Mouse (Mus musculus): Measurements from ENCODE around the gene Me3. TPM values are rescaled to one million over a fixed set of nuclear protein-coding genes. Genes with fewer than 3 reads are reported as not detected.

The Me3 gene
- polyA plus RNA-seq (2016; fragmentation: Nextera tagmentation; extraction: Ambion mirVana) = 2.7 and 3.8 TPM in 2 replicates

DNA sequence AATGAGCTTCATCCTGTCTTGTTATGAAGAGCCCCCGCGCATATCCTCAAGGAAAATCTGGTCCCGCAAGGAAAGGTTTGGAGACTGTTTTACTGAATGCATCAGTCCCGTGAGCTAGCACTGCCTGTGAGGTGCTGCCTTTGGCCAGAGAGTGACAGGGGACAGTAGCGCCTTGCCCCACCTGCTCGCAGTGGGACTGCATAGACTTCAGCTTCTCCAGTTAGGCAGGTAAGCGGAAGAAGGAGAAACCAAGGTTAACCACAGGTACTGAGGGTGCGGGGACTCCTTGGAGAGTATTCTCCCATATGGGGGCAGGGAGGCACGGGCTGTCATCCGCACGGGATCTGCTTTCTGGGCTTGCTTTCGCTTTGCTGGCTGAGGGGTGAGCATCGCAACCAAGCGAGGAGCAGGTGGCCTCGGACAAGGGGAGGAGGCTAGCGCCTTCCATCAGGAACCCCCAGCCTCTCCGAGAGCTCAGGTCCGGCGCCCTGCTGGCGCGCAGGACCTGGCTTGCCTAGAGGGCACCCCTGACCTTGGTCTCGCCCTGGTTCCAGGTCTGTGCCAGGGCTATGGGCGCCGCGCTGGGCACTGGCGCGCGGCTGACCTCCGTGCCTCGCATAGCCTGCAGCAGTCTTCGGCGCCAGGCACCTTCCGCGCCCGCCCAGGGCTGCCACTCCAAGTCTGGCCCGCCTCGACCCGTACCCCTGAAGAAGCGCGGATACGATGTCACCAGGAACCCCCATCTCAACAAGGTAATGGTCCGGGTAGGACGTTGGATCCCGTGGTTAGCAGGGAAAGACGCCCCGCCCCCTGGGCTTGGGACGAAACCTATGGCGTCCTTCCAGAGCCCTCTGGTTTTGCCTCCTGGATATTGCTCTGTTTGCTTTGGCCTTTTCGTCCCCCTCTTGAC lies at the start of gene Me3:
TSS of gene Me3 (plus strand) at position 51 of the 910 bp plus-strand sequence.
- no peaks in the 10 kb centered on the region for H3K27me3 ChIP-seq (replicated peaks)
- H3K4me1 ChIP-seq (replicated peaks) = peaks cover 16% of the 10 kb centered on the region
- peak within 1 kb of the TSS; percentile 67 for H3K4me3 ChIP-seq
- WGBS = 7% methylated on average over 49 of the region's 49 CpGs
- no peak within 1 kb of the TSS for H3K27ac ChIP-seq (ENCODE audit: poor library complexity, severe bottlenecking)
- peak within 1 kb of the TSS; percentile 77 for H3K9ac ChIP-seq
- no peaks in the 10 kb centered on the region for H3K36me3 ChIP-seq
- H3K9me3 ChIP-seq (replicated peaks) = no peaks in the 10 kb centered on the region
- peak; percentile 77 for ATAC-seq (ENCODE audit: insufficient number of reproducible peaks, low FRiP score)
- H3K4me2 ChIP-seq = peak within 1 kb of the TSS; percentile 90

DNA sequence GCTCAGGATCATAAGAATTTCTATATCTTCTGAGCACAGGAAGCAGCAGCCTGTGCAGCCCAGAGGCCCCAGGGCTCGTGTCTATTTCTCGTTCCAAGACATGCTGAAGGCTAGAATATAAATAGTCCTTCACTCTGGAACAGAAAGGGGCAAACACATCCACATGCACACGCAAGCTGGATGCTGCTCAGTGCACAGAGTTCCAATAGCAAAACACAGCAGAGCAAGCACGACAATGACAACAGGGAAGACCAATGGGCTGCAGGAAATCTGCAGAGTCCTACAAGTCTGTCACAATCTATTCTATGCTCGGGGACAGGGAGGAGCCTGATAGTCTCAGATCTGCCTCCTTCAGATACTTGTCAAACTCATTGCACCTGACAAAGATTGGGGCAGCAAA lies 42.2 kb upstream of the Me3 start:
- WGBS = 32% methylated on average over 5 of the region's 5 CpGs
- no peak overlapping the region for H3K4me3 ChIP-seq

DNA sequence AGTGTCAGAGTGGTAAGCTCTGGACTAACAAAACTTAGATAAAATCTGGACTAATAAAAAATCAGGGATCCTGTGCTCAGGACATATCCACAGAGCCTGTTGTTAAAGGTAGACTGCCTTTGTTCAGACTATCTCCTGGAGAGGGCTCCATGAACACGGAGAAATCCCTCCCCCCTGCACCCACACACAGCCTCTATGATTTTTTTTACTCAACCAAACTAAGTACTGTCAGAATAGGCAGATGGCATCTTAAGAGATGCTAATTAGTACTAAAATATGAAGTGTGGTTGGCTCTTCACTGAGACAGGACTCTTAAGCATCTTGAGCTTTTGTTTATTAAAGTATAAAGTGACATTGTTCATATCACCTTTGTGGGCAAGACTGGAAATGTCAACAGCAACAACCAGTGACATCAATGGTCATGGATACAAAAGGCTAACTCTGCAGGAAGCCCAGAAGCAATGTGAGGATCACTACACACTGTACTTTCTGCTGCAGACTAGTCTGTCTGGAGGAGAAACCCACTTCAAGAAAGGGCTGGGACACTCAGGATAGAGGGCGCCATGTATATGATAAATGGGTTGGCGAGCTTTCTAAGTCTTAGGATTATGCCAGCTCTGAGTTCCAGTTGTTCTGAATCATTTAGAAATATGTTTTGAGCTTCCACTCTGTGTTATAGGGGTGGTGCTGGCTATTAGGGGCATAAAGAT lies 41.5 kb upstream of the Me3 start:
- H3K4me3 ChIP-seq = no peak overlapping the region
- H3K9ac ChIP-seq = no peak overlapping the region
- 81% methylated on average over 3 of the region's 3 CpGs for WGBS
- no peaks in the 10 kb centered on the region for H3K9me3 ChIP-seq (replicated peaks)
- H3K4me1 ChIP-seq (replicated peaks) = peaks cover 9% of the 10 kb centered on the region
- no peak overlapping the region for H3K27ac ChIP-seq (ENCODE audit: poor library complexity, severe bottlenecking)
- no peak for ATAC-seq (ENCODE audit: insufficient number of reproducible peaks, low FRiP score)
- no peaks in the 10 kb centered on the region for H3K27me3 ChIP-seq (replicated peaks)
- H3K4me2 ChIP-seq = no peak overlapping the region
- no peaks in the 10 kb centered on the region for H3K36me3 ChIP-seq

More for the DNA sequence above, 42.2 kb upstream of the Me3 start:
- no peaks in the 10 kb centered on the region for H3K9me3 ChIP-seq (replicated peaks)
- H3K4me2 ChIP-seq = no peak overlapping the region; the same call in 1 of the 2 replicates
- H3K4me1 ChIP-seq (replicated peaks) = peaks cover 9% of the 10 kb centered on the region
- H3K9ac ChIP-seq = no peak overlapping the region
- ATAC-seq (ENCODE audit: insufficient number of reproducible peaks, low FRiP score) = no peak
- no peaks in the 10 kb centered on the region for H3K27me3 ChIP-seq (replicated peaks)
- H3K36me3 ChIP-seq = no peaks in the 10 kb centered on the region
- H3K27ac ChIP-seq (ENCODE audit: poor library complexity, severe bottlenecking) = no peak overlapping the region

DNA sequence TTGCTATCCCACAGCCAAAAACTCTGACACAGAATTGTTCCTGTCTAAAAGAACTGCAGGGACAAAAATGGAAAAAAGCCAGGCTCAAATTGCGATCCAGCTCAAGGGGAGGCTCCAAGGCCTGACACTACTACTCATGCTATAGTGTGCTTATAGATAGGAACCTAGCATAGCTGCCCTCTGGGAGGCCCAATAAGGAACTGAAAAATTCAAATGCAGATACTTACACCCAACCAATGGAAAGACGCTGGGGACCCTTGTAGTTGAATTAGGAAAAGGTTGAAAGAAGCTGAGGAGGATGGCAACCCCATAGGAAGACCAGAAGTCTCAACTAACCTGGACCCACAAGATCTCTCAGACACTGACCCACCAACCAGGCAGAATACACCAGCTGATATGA lies 36.4 kb upstream of the Me3 start:
- ATAC-seq (ENCODE audit: insufficient number of reproducible peaks, low FRiP score) = no peak
- Histone ChIP-seq H3K4me2 (no peak overlapping the region), H3K27me3 (replicated peaks) (no peaks in the 10 kb centered on the region), H3K9ac (no peak overlapping the region), H3K27ac (ENCODE audit: poor library complexity, severe bottlenecking) (no peak overlapping the region), H3K9me3 (replicated peaks) (no peaks in the 10 kb centered on the region), H3K4me1 (replicated peaks) (peaks cover 11% of the 10 kb centered on the region), H3K36me3 (no peaks in the 10 kb centered on the region), H3K4me3 (no peak overlapping the region)
- WGBS = 78% methylated on average over 2 of the region's 2 CpGs

DNA sequence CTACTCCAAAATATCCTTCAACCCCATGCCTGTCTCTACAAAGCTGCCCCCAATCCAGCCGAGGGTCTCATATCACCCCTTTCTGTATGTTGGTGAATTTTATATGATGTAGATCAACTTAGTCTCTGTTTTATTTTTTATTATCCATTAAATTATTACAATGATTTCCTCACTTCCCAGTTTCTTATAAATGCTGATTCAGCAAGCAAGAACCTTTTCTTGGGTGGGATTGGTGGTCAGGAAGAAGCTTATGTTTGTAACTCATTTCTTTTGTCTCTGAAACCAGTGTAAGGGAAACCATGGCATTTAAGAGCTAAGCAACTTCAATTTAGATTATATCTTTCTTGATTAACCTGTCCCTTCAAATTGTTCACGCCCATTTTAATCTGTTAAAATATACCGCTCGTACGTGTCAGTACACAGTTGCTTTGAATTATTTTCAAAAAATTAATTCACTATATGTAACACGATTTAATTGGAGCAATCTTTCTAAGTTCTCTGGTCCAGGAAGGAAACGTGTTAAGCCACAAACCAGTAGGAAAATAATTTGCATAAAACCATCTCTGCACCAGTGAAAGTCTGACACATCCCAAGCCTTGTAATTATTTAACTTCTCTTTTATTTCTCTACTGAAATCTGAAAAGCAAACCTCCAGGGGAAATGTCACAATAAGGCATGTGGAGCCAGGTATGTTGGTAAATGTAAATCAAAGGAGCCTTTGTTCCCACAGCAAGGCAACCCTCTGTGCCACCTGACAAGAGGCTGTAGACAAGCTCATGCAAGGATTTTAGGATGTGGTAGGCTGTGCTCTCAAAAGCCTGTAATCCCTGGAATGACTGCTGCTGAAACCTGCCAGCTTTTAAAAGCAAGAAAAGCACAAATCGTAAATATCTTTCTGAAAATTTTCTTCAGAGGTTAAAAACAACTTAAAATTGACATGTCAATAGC lies 26.3 kb upstream of the Me3 start:
- Histone ChIP-seq H3K27me3 (replicated peaks) (no peaks in the 10 kb centered on the region), H3K4me1 (replicated peaks) (no peaks in the 10 kb centered on the region), H3K9me3 (replicated peaks) (0 out of 2 replicates have a peak, but pooled peaks cover 2% of the 10 kb centered on the region), H3K4me2 (no peak overlapping the region), H3K4me3 (no peak overlapping the region), H3K27ac (ENCODE audit: poor library complexity, severe bottlenecking) (no peak overlapping the region), H3K36me3 (no peaks in the 10 kb centered on the region), H3K9ac (no peak overlapping the region)
- ATAC-seq (ENCODE audit: insufficient number of reproducible peaks, low FRiP score) = no peak
- 78% methylated on average over 8 of the region's 8 CpGs for WGBS

DNA sequence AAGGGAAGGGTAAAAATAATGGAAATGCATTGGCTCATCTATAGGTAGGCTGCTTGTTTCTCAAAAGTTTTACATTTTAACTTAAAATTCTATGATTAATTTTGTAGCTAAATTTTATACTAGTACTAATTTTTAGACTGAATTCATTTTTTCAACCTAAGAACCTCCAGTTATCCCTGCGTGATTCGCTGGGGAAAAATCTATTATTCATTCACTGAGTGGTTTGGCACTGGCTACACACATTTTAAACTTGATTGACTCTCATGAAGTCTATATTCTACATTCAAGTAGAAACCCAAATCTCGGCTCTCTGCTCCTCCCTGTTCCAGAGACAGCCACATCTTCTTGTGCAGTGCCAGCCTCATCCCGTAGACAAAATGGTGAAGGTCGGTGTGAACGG lies 24.9 kb upstream of the Me3 start:
- 89% methylated on average over 6 of the region's 6 CpGs for WGBS
- no peak for ATAC-seq (ENCODE audit: insufficient number of reproducible peaks, low FRiP score)
- no peak overlapping the region for H3K4me3 ChIP-seq

DNA sequence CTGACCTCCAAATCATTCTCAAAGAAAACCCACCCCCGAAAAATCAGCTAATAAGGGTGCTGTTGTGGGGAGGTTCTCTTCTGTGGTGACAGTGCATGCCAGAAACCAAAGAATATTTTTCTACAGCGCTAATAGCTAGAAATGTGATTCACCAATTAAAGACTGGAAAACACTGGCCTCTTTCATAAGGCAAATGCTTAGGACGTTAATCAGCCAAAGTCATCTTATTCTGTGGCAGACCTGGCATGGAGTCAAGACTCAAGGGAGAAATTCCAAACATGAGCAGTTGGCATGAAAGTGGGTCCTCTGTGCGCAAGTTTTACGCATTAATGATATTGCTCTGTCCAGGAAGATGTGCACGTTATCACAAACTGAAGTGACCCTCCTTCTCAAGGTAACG lies 21.0 kb upstream of the Me3 start:
- H3K9ac ChIP-seq = no peak overlapping the region
- H3K4me2 ChIP-seq = no peak overlapping the region
- ATAC-seq (ENCODE audit: insufficient number of reproducible peaks, low FRiP score) = no peak
- 78% methylated on average over 7 of the region's 7 CpGs for WGBS
- H3K36me3 ChIP-seq = no peaks in the 10 kb centered on the region
- H3K27ac ChIP-seq (ENCODE audit: poor library complexity, severe bottlenecking) = no peak overlapping the region
- H3K4me1 ChIP-seq (replicated peaks) = no peaks in the 10 kb centered on the region; the same call in 1 of the 2 replicates
- H3K27me3 ChIP-seq (replicated peaks) = no peaks in the 10 kb centered on the region
- H3K9me3 ChIP-seq (replicated peaks) = 0 out of 2 replicates have a peak, but pooled peaks cover 2% of the 10 kb centered on the region
- no peak overlapping the region for H3K4me3 ChIP-seq

More for the DNA sequence above, 24.9 kb upstream of the Me3 start:
- Histone ChIP-seq H3K27ac (ENCODE audit: poor library complexity, severe bottlenecking) (no peak overlapping the region), H3K9me3 (replicated peaks) (0 out of 2 replicates have a peak, but pooled peaks cover 2% of the 10 kb centered on the region), H3K4me2 (no peak overlapping the region), H3K4me1 (replicated peaks) (no peaks in the 10 kb centered on the region), H3K9ac (no peak overlapping the region), H3K27me3 (replicated peaks) (no peaks in the 10 kb centered on the region), H3K36me3 (no peaks in the 10 kb centered on the region)

DNA sequence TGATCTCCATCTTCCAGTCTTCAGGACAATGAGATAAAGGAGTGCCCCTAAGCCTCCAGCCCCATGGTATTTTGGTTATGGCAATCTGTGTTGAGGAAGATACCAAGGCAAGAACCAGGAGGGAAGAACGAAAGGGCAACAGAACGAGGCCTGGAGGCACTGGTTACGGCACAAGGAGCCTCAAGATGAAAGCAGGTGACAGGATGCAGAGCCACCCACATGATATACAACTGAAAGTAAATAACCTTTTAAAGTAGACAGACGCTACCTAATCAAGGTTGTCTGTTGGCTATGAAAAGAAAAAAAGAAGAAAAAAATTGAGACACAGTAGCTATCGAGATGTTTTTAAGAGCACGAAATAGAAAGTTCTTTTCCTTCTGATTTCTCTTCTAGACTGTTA lies 16.0 kb upstream of the Me3 start:
- H3K4me3 ChIP-seq = no peak overlapping the region
- no peak overlapping the region for H3K4me2 ChIP-seq
- H3K4me1 ChIP-seq (replicated peaks) = no peaks in the 10 kb centered on the region; the same call in 1 of the 2 replicates
- H3K27ac ChIP-seq (ENCODE audit: poor library complexity, severe bottlenecking) = no peak overlapping the region
- H3K9me3 ChIP-seq (replicated peaks) = no peaks in the 10 kb centered on the region
- no peaks in the 10 kb centered on the region for H3K27me3 ChIP-seq (replicated peaks)
- WGBS = 81% methylated on average over 6 of the region's 6 CpGs
- H3K9ac ChIP-seq = no peak overlapping the region
- ATAC-seq (ENCODE audit: insufficient number of reproducible peaks, low FRiP score) = no peak
- H3K36me3 ChIP-seq = no peaks in the 10 kb centered on the region

DNA sequence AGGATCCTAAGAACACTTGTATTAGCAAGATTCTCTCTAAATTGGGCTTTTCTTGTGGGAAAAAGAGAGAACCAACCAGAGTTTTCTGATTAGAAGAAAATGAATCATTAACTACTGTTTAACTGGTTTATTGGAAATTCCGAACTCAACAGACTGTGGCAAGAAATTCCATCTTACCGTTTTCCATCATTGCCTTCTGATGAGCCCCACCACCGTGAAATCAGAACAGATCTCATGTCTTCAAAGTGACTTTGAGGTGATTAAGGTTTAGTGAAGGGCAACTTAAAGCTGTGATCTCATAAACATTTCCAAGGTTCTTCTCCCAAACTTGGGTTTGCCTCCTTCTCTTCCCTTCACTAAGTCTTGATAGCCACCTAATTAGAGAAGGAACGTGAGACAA lies 8.9 kb upstream of the Me3 start:
- no peak for ATAC-seq (ENCODE audit: insufficient number of reproducible peaks, low FRiP score)

DNA sequence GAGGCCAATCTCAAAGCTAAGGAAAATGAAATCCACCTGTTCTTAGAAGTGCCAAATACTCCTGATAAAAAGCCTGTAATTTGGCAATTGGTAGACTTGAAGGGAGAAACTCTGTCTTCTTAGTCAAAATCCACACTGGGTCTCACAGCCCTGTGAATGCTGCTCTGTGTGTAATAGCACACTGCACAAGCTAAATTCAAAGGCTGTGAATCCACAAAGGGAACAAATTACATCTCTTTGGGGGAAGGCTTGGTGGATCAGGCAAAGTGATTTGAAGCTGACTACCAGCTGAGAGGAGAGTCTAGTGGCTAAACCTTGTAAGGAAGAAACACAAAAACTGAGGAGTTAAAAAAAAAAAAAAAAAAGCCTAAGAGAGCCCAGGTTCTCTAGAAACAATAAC lies 4.8 kb upstream of the Me3 start:
- no peak for ATAC-seq (ENCODE audit: insufficient number of reproducible peaks, low FRiP score)
- Histone ChIP-seq H3K4me3 (no peak overlapping the region), H3K9ac (no peak overlapping the region), H3K27me3 (replicated peaks) (no peaks in the 10 kb centered on the region), H3K27ac (ENCODE audit: poor library complexity, severe bottlenecking) (no peak overlapping the region), H3K4me1 (replicated peaks) (peaks cover 14% of the 10 kb centered on the region), H3K4me2 (no peak overlapping the region), H3K36me3 (no peaks in the 10 kb centered on the region), H3K9me3 (replicated peaks) (no peaks in the 10 kb centered on the region)

More for the DNA sequence above, 8.9 kb upstream of the Me3 start:
- Histone ChIP-seq H3K36me3 (no peaks in the 10 kb centered on the region), H3K4me2 (no peak overlapping the region), H3K4me1 (replicated peaks) (peaks cover 5% of the 10 kb centered on the region), H3K9ac (no peak overlapping the region), H3K4me3 (no peak overlapping the region), H3K27ac (ENCODE audit: poor library complexity, severe bottlenecking) (no peak overlapping the region), H3K27me3 (replicated peaks) (no peaks in the 10 kb centered on the region), H3K9me3 (replicated peaks) (no peaks in the 10 kb centered on the region)
- 80% methylated on average over 4 of the region's 4 CpGs for WGBS
